Mouse (Mus musculus) ES-E14 (cell line): Measurements from ENCODE around the gene Blm. TPM values are rescaled to one million over a fixed set of nuclear protein-coding genes. Genes with fewer than 3 reads are reported as not detected.
A peak's percentile ranks its signal among the peaks of the same experiment; 100 is the strongest.
"Not testable (repeated sequence)": the region's sequence is repeated elsewhere in the genome, so short reads cannot be mapped to it uniquely, and the experiment has no call there.

ENCODE experiments used
- DNase-seq: peaks from one replicate; pipeline ENCODE4 v3.0.0-alpha.2; 2013; ENCODE audit warnings: low read depth, low spot score
- H3K27ac ChIP-seq: 2 replicates; pipeline ENCODE4 v1.5.1; 2012; ENCODE audit warnings: low read depth, mild to moderate bottlenecking, low read length, moderate library complexity, mixed read lengths; ENCODE audit not compliant: poor library complexity, insufficient read depth, severe bottlenecking
- H3K36me3 ChIP-seq: 2 replicates; pipeline ENCODE4 v1.6.1; 2012; ENCODE audit warnings: mild to moderate bottlenecking, low read length, moderate library complexity, mixed read lengths; ENCODE audit not compliant: control insufficient read depth, poor library complexity, insufficient read depth, severe bottlenecking
- H3K4me1 ChIP-seq, 2 experiments: fragments of 150-350 bp in 1 of 2; sonication (generic) in 1 of 2; 2 replicates each; pipeline ENCODE4 v1.6.1; 2012; ENCODE audit warnings: low read length in 2 of 2, mild to moderate bottlenecking in 1 of 2, mixed read lengths in 1 of 2; ENCODE audit not compliant: control insufficient read depth in 2 of 2, insufficient read depth in 2 of 2, poor library complexity in 1 of 2
- H3K4me3 ChIP-seq, 2 experiments: fragments of 150-350 bp in 1 of 2; sonication (generic) in 1 of 2; 2 replicates each; pipeline ENCODE4 v1.5.1; 2012; ENCODE audit warnings: low read length in 2 of 2, low read depth in 1 of 2, mild to moderate bottlenecking in 1 of 2, mixed read lengths in 1 of 2; ENCODE audit not compliant: insufficient read depth in 1 of 2, poor library complexity in 1 of 2, severe bottlenecking in 1 of 2
- H3K9ac ChIP-seq: 2 replicates; pipeline ENCODE4 v1.6.1; 2012; ENCODE audit warnings: low read depth, mild to moderate bottlenecking, low read length, mixed read lengths; ENCODE audit not compliant: poor library complexity, insufficient read depth, severe bottlenecking
- H3K9me3 ChIP-seq: fragments of 150-350 bp; sonication (generic); 2 replicates; pipeline ENCODE4 v1.6.1; 2012; ENCODE audit warnings: low read depth, mild to moderate bottlenecking, low read length; ENCODE audit not compliant: control insufficient read depth, insufficient read depth
- CHD2 ChIP-seq: IDR thresholded peaks from 2 replicates; pipeline ENCODE4 v1.6.1; 2014; ENCODE audit warnings: mild to moderate bottlenecking, low read depth, low read length, inconsistent platforms
- HCFC1 ChIP-seq: IDR thresholded peaks from 2 replicates; pipeline ENCODE4 v1.6.1; 2012; ENCODE audit warnings: low read length, inconsistent platforms, borderline replicate concordance; ENCODE audit not compliant: insufficient read depth
- MAFK ChIP-seq: IDR thresholded peaks from 2 replicates; pipeline ENCODE4 v1.6.1; 2014; ENCODE audit warnings: mild to moderate bottlenecking, low read depth, low read length, inconsistent platforms; ENCODE audit not compliant: insufficient read depth
- ZC3H11A ChIP-seq: IDR thresholded peaks from 2 replicates; pipeline ENCODE4 v1.6.1; 2012; ENCODE audit warnings: low read depth, mild to moderate bottlenecking, inconsistent platforms, low read length, borderline replicate concordance
- ZNF384 ChIP-seq: IDR thresholded peaks from 2 replicates; pipeline ENCODE4 v1.6.1; 2012; ENCODE audit warnings: low read depth, low read length, inconsistent platforms
- in situ Hi-C, 2 experiments: fragments of 600-800 bp; cut with MboI; formaldehyde crosslinking; loops; one replicate each; pipeline ENCODE4 v1.15.1; 2025; ENCODE audit warnings: low sequenced_read_pairs in 2 of 2, inconsistent platforms in 1 of 2; ENCODE audit not compliant: unreplicated experiment in 2 of 2
- total RNA-seq: library from RNA; depleted of rRNA; stranded (reverse); fragments of 300-350 nt; gene quantifications from 2 replicates; pipeline ENCODE4 v1.2.3, GENCODE M21; 2012

Blm gene
- total RNA-seq, 1 experiment, result 29.9 TPM

GRCm38 (mm10) chr7:80531087-80531486, 3.8 kb downstream of the Blm start:
- Histone ChIP-seq H3K9me3 (no peaks in the 10 kb centered on the region), H3K36me3 (no peaks in the 10 kb centered on the region), H3K27ac (no peak overlapping the region), H3K9ac (no peak overlapping the region), H3K4me1 (peaks cover 0 to 5% of the 10 kb centered on the region in 2 experiments; a peak in 1 of 4 replicates), H3K4me3 (no peak overlapping the region)
- no peak for DNase-seq
- in situ Hi-C loops, result no loop called here
- no peak for TF ChIP-seq CHD2
- no peak for TF ChIP-seq HCFC1
- no peak for TF ChIP-seq ZC3H11A
- no peak for TF ChIP-seq ZNF384
- no peak for TF ChIP-seq MAFK

GRCm38 (mm10) chr7:80530646-80531045, 4.3 kb downstream of the Blm start:
- Histone ChIP-seq H3K4me1 (peaks cover 0 to 5% of the 10 kb centered on the region in 2 experiments; a peak in 1 of 4 replicates), H3K9ac (no peak overlapping the region), H3K27ac (no peak overlapping the region), H3K4me3 (no peak overlapping the region), H3K9me3 (no peaks in the 10 kb centered on the region), H3K36me3 (no peaks in the 10 kb centered on the region)
- DNase-seq, result no peak
- in situ Hi-C loops, result no loop called here
- TF ChIP-seq MAFK (no peak), CHD2 (no peak), HCFC1 (no peak), ZC3H11A (no peak), ZNF384 (no peak)

DNA sequence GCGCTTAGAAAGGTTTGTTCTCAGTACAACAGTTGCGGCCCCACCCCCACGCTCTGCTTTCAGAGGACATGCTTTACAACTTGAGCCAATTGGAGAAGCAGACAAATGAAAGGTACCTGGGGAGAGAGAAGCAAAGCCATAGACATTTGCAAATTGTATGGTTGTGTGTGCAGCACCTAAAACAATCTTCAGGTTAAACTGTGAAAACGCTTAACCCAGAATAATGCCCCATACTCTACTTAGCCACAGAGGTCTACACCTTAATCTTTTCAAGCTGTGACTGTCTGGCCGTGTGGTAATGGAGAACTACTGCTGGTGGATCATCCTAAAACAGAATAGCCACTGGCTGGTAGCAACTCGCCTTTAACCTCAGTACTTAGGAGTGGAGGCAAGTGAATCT, 8.2 kb downstream of the Blm start:
- in situ Hi-C loops, result no loop called here
- Histone ChIP-seq H3K4me1 (peaks cover 0 to 5% of the 10 kb centered on the region in 2 experiments; a peak in 1 of 4 replicates), H3K4me3 (no peak overlapping the region), H3K36me3 (no peaks in the 10 kb centered on the region), H3K9ac (no peak overlapping the region), H3K9me3 (no peaks in the 10 kb centered on the region), H3K27ac (no peak overlapping the region)
- TF ChIP-seq MAFK (no peak), ZC3H11A (no peak), HCFC1 (no peak), CHD2 (no peak), ZNF384 (no peak)
- DNase-seq, result peak; percentile 13

DNA sequence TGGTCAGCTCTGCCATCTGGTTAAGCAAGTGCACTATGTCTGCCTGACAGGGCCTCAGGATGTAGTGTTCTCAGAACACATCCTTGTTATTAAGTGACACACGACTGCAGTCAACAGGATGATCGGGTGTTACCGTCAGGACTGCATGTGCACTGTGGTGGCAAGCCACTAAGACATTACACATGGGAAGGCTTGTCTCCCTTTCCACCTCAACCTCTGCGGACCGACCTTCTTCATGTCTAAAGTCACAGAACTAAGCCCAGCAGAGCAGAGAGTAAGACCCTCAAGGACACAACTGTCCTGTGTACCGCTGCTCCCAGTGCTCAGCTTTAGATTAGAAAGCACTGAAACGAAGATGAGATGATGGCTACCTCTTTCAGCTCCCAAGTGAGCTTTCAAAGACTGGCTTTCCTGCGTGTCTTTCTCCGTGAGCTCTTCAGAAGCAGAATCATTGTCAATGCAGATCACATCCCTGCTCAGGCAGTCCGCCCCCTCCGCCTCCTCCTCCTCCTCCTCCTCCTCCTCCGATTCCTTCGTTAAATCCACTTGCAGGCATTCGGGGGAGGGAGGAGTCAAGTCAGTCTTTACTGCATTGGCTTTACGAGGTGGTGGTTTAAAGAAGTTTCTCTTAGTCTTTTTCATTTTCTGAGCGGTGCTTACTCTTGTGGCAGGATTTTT, 22.4 kb downstream of the Blm start:
- Histone ChIP-seq H3K4me3 (no peak overlapping the region), H3K9ac (no peak overlapping the region), H3K9me3 (no peaks in the 10 kb centered on the region), H3K27ac (no peak overlapping the region), H3K4me1 (no peaks in the 10 kb centered on the region), H3K36me3 (peaks cover 18% of the 10 kb centered on the region)
- in situ Hi-C loops, result no loop called here
- TF ChIP-seq CHD2 (no peak), HCFC1 (no peak), ZNF384 (no peak), MAFK (no peak), ZC3H11A (no peak)
- no peak for DNase-seq

- DNase-seq, H3K9ac ChIP-seq, H3K27ac ChIP-seq, H3K4me1 ChIP-seq, H3K4me3 ChIP-seq, in situ Hi-C loops, H3K9me3 ChIP-seq: not testable (repeated sequence)
- H3K36me3 ChIP-seq, result peaks cover 33% of the 10 kb centered on the region
These were observed 27.2 kb downstream of the Blm start for GRCm38 (mm10) chr7:80507697-80508096.
